Mouse (Mus musculus): ENCODE measurements at regions not wholly inside any gene's neighbourhood (a gene's known extent, or its start where the extent isn't known, plus 50 kb on each side); places are given as distances from the start of the nearest gene placed in this dataset.

- Histone ChIP-seq H3K4me3 (ENCODE audit: inconsistent target) (no peak overlapping the region), H3K36me3 (ENCODE audit: inconsistent target) (no peaks in the 10 kb centered on the region), H3K27ac (no peak overlapping the region), H3K79me2 (ENCODE audit: inconsistent target) (no peaks in the 10 kb centered on the region)
- WGBS (ENCODE audit: missing documents) = 93% methylated on average over 3 of the region's 3 CpGs
Measured at GRCm38 (mm10) chr9:41451738-41452137, 290.2 kb upstream of the Ubash3b start.

DNA sequence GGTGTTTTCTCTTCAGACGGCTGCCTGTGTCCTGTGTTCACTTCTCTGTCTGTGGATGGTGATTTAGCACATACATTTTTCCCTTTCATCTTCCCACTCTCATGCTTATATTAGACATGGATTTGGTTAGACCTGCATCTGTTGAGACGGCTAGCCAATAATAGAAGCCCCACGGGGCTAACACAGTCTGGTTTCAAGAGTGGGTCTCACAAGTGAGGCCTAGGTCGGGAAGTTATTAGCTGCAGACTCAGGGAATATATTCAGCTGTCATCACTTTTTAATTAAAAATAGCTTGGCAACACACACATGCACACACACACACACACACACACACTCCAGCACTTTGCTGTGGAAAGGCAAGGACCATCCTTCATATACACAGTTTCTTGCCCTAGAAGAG is 287.7 kb upstream of the Ubash3b start:
- H3K36me3 ChIP-seq (ENCODE audit: inconsistent target) = no peaks in the 10 kb centered on the region
- no peak overlapping the region for H3K27ac ChIP-seq
- H3K4me3 ChIP-seq (ENCODE audit: inconsistent target) = no peak overlapping the region
- WGBS (ENCODE audit: missing documents) = 83% methylated on average over 4 of the region's 4 CpGs
- no peaks in the 10 kb centered on the region for H3K79me2 ChIP-seq (ENCODE audit: inconsistent target)

- no peaks in the 10 kb centered on the region for H3K36me3 ChIP-seq (ENCODE audit: inconsistent target)
- H3K79me2 ChIP-seq (ENCODE audit: inconsistent target) = no peaks in the 10 kb centered on the region
- no peak overlapping the region for H3K27ac ChIP-seq
- H3K4me3 ChIP-seq (ENCODE audit: inconsistent target) = no peak overlapping the region
- WGBS (ENCODE audit: missing documents) = 89% methylated on average over 8 of the region's 8 CpGs
Measured at GRCm38 (mm10) chr9:41447902-41448301, 286.4 kb upstream of the Ubash3b start.

- no peaks in the 10 kb centered on the region for H3K36me3 ChIP-seq (ENCODE audit: inconsistent target)
- 24% methylated on average over 12 of the region's 12 CpGs for WGBS (ENCODE audit: missing documents)
- no peaks in the 10 kb centered on the region for H3K79me2 ChIP-seq (ENCODE audit: inconsistent target)
- no peak overlapping the region for H3K4me3 ChIP-seq (ENCODE audit: inconsistent target)
- H3K27ac ChIP-seq = no peak overlapping the region
Measured at GRCm38 (mm10) chr9:41447211-41447875, 285.8 kb upstream of the Ubash3b start.

DNA sequence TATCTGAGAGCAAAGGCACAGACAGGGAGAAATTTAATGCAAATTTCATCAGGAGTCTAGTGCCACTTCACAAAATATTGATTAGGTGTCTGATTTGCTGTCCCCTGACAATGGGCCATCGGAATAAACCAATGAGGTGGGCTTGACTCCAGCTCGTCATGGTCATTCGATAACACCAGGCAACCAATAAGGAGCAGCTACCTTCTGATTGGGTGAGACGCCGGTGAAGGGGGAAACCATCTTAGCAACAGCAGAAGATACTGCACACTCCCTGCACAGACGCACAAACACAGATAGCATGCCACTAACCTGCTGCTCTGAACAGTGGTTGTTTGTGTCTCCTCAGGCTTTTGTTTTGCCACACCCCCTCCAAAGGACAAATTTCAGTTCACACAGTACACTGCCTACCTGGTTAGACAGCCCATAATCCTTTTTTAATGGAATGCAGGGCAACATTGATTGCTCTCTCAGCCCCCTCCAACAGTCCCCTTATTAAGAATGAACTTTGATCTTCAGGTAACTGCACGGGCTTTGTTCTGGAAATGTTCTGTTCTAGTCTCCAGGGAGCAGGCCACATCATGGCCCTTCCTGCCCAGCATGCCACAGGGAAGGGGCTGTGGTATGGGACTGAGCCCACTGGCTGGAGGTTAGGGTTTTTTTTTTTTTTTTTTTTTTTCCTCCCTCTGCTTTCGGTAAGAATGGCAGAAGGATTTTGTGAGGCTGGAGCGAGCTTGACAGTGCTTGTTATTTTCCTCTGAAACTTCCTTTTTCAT is 285.1 kb upstream of the Ubash3b start:
- Histone ChIP-seq H3K36me3 (ENCODE audit: inconsistent target) (no peaks in the 10 kb centered on the region), H3K79me2 (ENCODE audit: inconsistent target) (no peaks in the 10 kb centered on the region), H3K4me3 (ENCODE audit: inconsistent target) (no peak overlapping the region), H3K27ac (no peak overlapping the region)
- 77% methylated on average over 8 of the region's 9 CpGs for WGBS (ENCODE audit: missing documents)

- Histone ChIP-seq H3K36me3 (ENCODE audit: inconsistent target) (no peaks in the 10 kb centered on the region), H3K79me2 (ENCODE audit: inconsistent target) (no peaks in the 10 kb centered on the region), H3K4me3 (ENCODE audit: inconsistent target) (no peak overlapping the region), H3K27ac (no peak overlapping the region)
- 78% methylated on average over 3 of the region's 3 CpGs for WGBS (ENCODE audit: missing documents)
Measured at GRCm38 (mm10) chr9:41442418-41442817, 280.9 kb upstream of the Ubash3b start.

GRCm38 (mm10) chr9:41439979-41440378 is 278.5 kb upstream of the Ubash3b start:
- 83% methylated on average over 4 of the region's 4 CpGs for WGBS (ENCODE audit: missing documents)
- no peak overlapping the region for H3K27ac ChIP-seq
- no peaks in the 10 kb centered on the region for H3K36me3 ChIP-seq (ENCODE audit: inconsistent target)
- no peak overlapping the region for H3K4me3 ChIP-seq (ENCODE audit: inconsistent target)
- no peaks in the 10 kb centered on the region for H3K79me2 ChIP-seq (ENCODE audit: inconsistent target)

DNA sequence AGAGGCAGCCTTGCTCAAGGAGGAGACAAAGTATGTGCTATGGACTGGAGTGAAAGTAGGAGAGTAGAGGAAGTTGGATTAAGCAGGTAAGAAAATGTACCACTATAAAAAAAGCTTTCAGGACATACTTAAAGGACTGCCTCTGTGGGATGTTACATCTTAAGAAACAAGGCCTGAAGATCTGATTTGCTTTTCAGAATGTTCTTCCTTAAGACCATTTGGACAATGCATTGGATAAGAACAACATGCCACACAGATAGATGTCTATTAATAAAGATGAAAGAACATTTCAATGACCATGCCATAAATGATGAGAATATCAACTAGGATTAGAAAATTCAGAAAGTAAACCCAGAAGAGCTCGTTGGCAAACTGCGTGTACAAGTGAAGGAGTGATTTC is 276.6 kb upstream of the Ubash3b start:
- Histone ChIP-seq H3K27ac (no peak overlapping the region), H3K36me3 (ENCODE audit: inconsistent target) (no peaks in the 10 kb centered on the region), H3K79me2 (ENCODE audit: inconsistent target) (no peaks in the 10 kb centered on the region), H3K4me3 (ENCODE audit: inconsistent target) (no peak overlapping the region)
- 89% methylated on average over 2 of the region's 2 CpGs for WGBS (ENCODE audit: missing documents)

DNA sequence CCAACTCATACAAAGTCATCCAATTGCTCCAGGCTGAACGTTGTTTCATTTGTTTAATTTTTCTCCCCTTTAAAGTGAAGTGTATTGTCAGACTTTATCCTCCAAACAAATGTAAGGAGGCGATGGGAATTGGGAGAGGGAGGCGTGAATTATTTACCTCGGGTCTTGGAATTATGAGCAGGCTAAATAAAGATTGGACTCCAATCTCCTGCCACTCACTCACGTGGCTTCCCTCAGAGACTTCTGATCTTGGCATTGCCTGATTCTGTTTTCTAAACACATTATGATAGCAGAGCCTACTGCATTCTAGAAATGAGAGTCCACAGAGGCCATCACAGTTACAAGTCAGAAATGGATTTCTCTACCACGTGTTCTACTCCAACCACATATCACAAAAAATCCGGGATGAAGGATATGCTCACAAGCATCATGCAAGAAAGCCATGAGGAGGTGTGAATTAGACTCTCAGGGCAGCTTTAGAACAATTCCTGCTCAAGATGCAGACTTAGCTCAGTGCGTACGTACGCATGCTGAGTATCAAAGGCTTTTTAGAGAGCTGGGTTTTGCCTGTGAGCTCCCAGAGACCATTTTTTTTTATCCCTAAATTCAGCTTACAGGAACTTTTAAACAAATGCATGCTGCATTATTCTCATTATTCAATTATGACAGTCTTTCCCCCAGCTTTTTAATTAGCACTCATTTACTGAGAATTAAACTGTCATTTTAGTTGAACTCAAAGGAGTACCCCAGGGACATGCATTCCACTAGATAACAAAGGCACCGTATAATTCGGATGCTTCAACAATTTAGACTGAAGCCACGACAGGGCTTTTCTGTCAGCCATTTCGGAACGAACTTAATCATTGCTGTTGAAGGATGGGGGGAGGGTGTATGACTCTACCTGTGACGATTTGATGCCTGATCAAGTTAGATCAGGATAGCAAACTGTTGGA is 269.2 kb upstream of the Ubash3b start:
- no peaks in the 10 kb centered on the region for H3K36me3 ChIP-seq (ENCODE audit: inconsistent target)
- no peak overlapping the region for H3K27ac ChIP-seq
- 92% methylated on average over 16 of the region's 16 CpGs for WGBS (ENCODE audit: missing documents)
- H3K79me2 ChIP-seq (ENCODE audit: inconsistent target) = no peaks in the 10 kb centered on the region
- no peak overlapping the region for H3K4me3 ChIP-seq (ENCODE audit: inconsistent target)

DNA sequence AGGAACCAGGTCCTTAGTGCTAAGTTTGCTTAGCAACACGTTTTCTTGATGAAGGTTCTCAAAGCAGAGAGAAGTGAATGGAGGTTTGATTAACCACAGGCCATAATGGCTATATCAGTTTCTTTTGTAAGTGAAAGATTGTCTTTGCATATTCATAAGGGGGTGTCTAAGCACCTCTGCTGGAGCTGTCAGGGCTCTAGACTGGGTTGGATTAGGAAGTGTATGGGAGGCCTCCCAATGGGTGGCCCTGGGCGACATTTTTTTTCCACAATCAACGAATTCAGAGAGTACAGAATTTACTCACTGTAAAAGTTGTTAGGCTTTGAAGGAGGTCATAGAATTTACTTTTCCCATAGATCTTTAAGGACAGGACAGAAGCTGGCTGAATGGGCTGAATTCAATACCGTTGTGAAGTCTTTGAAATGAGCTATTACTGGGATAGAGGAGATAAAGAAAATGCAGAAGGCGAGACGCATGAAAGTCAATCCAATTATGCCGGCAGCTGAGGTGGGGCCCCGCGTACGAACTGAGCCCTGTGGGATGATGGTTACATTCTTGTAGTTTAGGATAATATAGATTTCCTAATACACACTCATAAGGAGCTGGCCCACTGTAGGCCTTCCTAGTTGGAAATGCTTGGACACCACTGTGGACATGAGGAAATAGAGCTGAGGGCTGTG is 268.4 kb upstream of the Ubash3b start:
- H3K27ac ChIP-seq = no peak overlapping the region
- 91% methylated on average over 10 of the region's 10 CpGs for WGBS (ENCODE audit: missing documents)
- H3K4me3 ChIP-seq (ENCODE audit: inconsistent target) = no peak overlapping the region
- H3K36me3 ChIP-seq (ENCODE audit: inconsistent target) = no peaks in the 10 kb centered on the region
- H3K79me2 ChIP-seq (ENCODE audit: inconsistent target) = no peaks in the 10 kb centered on the region

DNA sequence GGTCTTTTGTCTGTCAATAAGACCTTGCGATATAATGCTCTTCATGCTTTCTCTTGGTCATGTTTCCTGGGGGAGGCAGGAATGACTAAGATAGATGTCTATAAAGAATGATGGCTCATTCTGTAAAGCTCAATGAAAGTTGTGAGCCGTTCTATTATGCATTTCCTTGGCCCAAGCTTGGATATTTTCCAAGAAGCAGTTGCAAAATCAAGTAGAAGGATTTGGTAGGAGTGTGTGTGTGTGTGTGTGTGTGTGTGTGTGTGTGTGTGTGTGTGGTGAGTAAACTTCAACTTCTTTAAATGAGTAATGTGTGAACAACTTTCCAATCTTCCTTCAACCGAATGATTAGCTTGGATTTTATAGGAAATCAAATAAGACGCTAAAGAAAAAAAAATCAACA is 267.7 kb upstream of the Ubash3b start:
- WGBS (ENCODE audit: missing documents) = 82% methylated on average over 4 of the region's 4 CpGs
- Histone ChIP-seq H3K79me2 (ENCODE audit: inconsistent target) (no peaks in the 10 kb centered on the region), H3K4me3 (ENCODE audit: inconsistent target) (no peak overlapping the region), H3K36me3 (ENCODE audit: inconsistent target) (no peaks in the 10 kb centered on the region), H3K27ac (no peak overlapping the region)

- no peaks in the 10 kb centered on the region for H3K79me2 ChIP-seq (ENCODE audit: inconsistent target)
- H3K27ac ChIP-seq = no peak overlapping the region
- H3K36me3 ChIP-seq (ENCODE audit: inconsistent target) = no peaks in the 10 kb centered on the region
- 65% methylated on average over 7 of the region's 7 CpGs for WGBS (ENCODE audit: missing documents)
- H3K4me3 ChIP-seq (ENCODE audit: inconsistent target) = no peak overlapping the region
Measured at GRCm38 (mm10) chr9:41426698-41427097, 265.2 kb upstream of the Ubash3b start.

GRCm38 (mm10) chr9:41425225-41425624 is 263.7 kb upstream of the Ubash3b start:
- no peak overlapping the region for H3K4me3 ChIP-seq (ENCODE audit: inconsistent target)
- 97% methylated on average over 6 of the region's 6 CpGs for WGBS (ENCODE audit: missing documents)
- H3K27ac ChIP-seq = no peak overlapping the region
- H3K36me3 ChIP-seq (ENCODE audit: inconsistent target) = no peaks in the 10 kb centered on the region
- no peaks in the 10 kb centered on the region for H3K79me2 ChIP-seq (ENCODE audit: inconsistent target)

DNA sequence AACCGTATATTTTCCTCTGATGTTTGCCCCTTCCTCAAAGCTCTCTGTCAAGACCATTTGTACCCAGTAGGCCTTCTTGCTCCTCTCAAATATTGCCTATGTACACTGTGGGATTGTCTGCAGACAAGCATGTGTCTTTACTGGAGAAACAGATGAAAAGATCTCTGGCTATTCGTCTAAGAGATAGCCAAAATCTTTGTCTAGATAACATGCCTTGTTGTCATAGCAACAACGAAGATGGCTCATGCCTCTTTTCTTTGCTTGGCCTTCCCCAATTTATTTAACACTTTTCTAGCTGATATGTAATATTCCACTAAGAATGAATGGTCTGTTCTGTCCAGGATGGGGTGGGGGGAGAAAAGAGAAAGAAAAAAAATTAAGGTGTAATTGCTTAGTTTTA is 252.3 kb upstream of the Ubash3b start:
- no peak overlapping the region for H3K27ac ChIP-seq
- H3K36me3 ChIP-seq (ENCODE audit: inconsistent target) = no peaks in the 10 kb centered on the region
- H3K4me3 ChIP-seq (ENCODE audit: inconsistent target) = no peak overlapping the region
- 94% methylated on average over 3 of the region's 3 CpGs for WGBS (ENCODE audit: missing documents)
- H3K79me2 ChIP-seq (ENCODE audit: inconsistent target) = no peaks in the 10 kb centered on the region

Measured in macrophage (primary cell).